Mouse (Mus musculus) erythroblast, embryonic 14.5 days (primary cell): Measurements from ENCODE around the gene AC134908.4.

ENCODE experiments used
- GATA1 ChIP-seq: IDR thresholded peaks from 2 replicates; pipeline ENCODE4 v1.6.1; 2012; ENCODE audit warnings: low read length, inconsistent platforms, mixed read lengths
- TAL1 ChIP-seq: IDR thresholded peaks from 3 replicates; pipeline ENCODE4 v1.6.1; 2012; ENCODE audit warnings: low read length, inconsistent platforms, mixed read lengths

- TF ChIP-seq GATA1, result no peak
- no peak for TF ChIP-seq TAL1
Observed at GRCm38 (mm10) chr17:25802825-25803517, 7.5 kb upstream of the AC134908.4 start.
